Mouse (Mus musculus): Measurements from ENCODE around the gene Bsnd. TPM values are rescaled to one million over a fixed set of nuclear protein-coding genes. Genes with fewer than 3 reads are reported as not detected.

The Bsnd gene
- total RNA-seq, 2 experiments from 2014 or later: not detected

DNA sequence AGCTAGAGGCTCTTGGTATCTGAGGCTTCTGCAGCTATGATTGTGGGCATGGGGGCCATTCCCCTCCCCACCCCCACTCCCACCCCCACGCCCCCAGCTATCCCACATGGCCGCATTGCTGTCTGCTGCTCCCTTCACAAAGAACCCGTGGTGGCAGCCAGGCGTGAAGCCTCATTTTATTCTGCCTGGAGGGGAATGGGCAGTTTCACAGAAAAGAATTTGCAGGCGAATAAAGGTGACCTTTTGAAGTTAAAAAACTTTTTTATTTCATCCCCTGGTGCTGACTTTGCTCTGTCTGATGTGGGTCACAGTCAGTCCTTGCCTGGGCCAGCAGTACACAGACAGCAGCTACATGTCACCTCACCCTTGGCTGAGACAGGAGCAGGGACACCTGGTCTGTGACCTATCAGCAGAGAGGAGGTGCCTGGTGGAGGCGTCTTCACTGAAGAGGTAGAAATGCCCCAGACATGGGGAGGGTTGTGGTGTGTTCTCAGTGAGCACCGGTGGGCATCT, 8.8 kb downstream of the Bsnd start:
- no peak for DNase-seq

DNA sequence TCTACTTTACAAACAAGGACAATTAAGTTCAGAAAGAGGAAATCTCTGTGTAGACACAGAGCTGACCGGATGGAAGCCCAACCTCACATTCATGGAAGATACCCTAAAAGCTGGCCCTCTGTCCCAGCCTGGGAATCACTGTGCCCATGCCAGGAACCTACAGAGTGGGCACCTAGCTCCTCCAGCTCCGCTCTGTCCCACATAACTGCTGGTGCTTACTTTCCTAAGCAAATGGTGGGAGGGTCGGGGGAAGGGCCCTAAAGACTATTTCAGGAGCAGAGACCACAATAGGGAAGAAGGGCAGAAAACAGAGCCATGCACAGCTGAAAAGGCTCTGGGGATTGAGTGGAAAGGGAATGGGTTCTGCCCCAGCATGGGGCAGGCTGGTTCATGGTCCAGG, 11.5 kb downstream of the Bsnd start:
- no peak for DNase-seq

DNA sequence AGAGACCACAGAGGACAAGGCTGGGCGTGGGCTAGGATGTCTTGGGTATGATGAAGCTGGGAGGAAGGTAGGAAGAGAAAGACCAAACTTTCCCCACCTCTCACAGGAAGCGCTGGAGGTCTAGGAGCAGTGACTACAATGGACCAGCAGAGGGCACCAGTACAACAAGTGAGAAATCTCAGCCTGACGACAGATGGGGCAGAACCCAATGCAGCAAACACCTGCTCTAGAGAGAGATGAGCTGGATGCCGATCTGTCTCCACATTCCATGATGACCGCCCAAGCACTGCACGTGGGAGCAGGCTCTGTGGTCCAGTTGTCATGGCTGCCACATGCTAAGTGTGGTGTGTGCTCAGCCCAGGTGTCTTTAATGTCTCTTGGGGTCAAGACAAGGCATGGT, 17.8 kb downstream of the Bsnd start:
- DNase-seq: no peak

DNA sequence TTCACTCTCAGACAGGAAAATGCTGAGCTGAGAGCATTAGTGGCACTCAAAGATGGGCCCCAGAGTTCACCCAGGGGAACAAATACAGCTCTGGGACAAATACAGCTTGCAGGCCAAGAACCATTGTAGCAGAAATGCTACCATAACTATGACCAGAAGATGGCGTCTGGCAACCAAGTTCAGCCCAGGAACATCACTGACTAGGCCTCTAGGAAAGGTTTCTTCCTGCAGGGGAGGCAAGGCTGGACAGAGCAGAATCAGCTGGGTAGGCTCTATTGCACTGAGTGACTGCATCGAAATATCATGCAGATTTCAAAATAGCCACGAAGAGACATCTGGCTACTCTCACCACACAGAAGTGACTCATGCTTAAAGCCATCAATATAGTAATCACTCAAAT, 19.7 kb downstream of the Bsnd start:
- DNase-seq: peak; percentile 35

DNA sequence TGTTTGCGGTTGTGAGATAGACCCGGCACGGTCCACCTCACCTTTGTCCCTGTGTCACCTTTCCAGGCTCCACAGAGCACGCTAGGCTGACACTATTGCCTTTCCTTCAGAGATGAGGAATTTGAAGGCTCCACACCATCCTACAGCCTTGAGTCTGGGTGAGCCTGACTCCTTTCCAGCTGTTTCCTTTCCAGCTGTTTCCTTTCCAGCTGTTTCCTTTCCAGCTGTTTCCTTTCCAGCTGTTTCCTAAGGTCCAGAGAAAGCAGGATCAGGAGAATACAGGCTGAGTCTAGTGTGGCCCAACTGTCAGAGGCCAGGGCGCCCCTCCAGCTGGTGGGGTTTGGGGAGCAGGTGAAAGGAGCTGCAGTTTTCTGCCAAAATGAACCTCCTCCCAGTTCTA, 21.2 kb downstream of the Bsnd start:
- DNase-seq: peak; percentile 53

DNA sequence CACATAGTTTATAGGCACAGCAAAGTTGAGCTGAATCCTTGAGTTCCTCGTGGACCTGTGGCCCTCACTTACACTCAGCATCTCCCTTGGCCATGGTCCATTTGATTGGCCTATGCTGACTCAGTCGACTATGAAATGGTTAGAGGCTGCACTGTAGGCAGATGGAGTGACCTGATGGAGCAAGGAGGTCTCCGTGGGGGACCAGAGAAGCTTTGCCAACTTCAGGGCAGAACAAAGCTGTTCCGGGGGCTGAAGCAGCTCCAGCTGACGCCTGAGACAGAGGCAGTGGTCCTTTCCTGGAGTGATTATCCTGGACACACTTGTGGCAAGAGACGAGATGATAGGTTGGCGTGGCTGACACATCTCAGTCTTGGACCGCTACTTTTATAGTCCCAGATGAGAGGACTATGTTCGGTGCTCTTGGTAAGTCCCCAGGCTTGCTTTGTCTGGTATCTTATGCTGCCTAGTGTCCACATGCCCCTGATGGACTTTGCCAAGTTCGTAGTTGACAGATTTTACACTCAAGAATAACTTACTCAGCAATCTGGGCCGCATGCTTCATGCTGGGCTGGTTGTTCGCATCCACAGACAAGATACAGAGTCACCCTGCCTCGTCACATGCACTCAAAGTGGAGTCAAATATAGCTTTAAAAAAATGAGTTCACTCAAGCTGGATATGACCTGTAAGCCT, 24.5 kb downstream of the Bsnd start:
- no peak for DNase-seq

DNA sequence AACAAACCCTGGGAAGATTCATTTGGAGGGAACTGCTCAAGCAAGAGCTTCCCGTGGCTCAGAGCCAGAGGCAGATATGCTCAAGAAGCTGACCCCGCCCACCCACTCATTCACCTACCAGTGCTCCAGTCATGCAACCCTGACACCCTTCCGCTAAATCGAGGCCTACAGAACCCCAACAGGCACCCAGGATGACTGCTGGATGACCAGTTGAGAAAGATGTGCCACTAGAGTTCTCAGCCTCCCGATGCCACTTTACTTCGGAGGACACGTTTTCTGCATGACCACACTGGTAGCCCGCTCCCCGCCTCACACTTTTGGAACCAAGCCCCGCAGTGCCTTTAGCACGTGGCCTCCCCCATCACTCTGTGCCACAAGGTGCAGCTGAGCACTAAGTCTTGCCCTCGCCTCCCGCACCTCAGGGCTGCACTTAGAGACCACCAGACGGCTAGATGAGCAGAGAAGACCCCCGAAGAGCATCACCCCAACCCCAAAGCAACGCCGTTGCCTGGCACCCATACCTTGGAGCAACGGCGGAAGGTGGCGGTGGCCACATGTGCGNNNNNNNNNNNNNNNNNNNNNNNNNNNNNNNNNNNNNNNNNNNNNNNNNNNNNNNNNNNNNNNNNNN, 28.8 kb downstream of the Bsnd start:
- DNase-seq: no peak

DNA sequence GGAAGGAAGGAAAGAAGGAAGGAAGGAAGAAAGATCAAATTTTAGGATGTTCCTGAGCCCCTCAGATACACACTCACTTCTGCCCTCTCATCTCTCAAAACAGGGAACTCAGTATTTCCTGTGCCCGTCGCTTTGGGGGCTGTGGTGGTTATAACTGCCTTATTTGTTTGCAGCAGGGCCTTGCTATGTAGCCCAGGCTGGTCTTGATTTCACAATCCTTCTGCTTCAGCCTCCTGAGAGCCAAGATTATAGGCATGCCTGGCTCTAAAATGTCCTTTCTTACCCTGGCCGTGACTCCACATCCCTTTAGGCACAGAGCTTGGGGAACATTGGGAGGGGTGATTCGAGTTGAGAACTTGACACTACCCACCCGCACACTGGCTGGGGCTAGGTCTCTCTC, 29.6 kb downstream of the Bsnd start:
- no peak for DNase-seq

DNA sequence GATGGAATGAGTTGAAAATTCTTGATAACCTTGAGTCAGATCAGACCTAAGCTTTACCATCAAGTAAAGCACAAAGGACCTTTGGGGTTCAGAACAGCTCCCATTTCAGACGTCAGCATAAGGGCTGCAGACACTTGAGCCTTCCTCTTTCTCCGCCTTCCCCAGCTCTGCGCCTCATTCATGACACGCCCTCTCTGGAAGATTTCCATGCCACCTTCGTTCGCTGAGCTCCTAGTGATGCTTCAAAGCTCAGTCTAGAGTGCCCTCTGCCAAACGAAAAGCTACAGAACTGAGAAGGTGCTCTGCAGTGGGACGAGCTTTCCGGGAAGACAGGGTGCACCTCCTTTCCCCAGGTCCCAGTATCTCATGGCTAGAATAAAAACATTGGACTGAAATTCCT, 30.1 kb downstream of the Bsnd start:
- DNase-seq: no peak

DNA sequence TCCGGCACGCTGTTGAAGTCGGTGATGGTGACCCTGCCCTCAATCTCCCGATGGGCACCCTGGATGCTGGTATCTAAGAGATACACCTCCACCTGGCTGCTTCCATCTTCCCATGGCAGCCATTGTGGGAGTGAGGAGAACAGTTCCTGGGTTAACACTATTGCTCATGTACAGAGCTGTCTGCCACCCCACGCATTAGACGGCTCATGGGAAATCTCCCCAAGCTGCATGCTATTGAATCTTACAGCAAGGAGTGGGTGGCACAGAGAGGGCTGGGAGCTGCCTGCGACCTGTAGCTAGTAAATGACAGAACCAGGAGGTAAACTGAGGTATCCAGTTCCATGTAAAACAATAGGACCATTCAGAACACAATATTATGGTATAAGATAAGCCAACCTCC, 37.5 kb downstream of the Bsnd start:
- DNase-seq: no peak

DNA sequence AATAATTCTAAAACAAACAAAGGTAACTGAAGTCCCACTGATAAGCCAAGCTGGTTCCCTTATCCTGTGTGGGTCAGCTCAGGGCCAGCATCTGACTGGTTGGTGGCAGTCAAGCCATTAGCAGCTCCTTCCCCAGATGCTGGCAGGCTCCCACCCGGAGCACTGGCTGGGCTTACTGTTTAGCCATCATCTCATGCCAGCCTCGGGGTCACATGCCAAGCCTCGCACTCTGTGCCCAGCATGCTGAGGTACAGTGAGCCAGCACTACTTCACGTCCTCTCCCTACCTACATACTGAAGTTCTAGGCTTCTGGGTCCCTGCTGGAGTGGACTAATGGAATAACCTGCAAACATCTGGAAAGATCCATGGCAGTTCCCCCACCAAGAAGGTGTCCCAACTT, 38.6 kb downstream of the Bsnd start:
- no peak for DNase-seq

DNA sequence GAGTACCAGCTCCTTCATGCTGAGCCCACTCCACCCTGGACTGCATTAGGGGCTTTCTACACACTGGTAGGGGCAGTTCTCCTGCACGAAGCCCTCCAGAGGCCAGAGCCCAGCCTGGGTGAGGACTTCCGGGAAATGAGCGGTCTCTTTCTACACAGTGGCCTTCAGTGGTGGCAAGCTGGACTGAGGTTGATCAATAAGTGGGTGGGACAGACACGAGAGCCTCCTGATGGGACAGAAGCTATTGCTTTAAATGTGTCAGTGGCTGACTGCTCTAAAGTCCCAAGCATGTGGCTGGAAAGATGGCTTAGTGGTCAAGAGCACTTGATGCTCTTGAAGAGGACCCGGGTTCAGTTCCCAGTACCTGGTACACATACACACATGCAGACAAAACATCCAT, 39.0 kb downstream of the Bsnd start:
- DNase-seq: no peak

DNA sequence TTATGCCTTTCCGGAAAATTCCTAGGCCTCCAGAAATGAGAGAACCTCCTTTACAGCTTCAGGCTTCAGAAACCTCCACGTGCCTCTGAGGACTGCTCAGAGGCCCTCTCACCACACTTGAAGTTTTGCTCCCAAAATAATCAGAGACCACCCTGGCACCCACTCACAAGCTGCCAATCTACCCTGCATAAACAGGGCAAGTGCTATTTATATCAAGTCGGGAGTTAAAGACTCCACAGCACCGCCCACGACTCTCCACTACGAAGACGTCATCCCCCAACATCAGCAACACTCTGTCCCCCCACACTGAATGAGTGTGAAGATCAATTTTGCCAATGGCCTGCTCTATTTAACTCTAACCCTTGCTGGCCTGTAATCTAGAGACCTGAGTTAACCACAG, 39.7 kb downstream of the Bsnd start:
- DNase-seq: no peak

DNA sequence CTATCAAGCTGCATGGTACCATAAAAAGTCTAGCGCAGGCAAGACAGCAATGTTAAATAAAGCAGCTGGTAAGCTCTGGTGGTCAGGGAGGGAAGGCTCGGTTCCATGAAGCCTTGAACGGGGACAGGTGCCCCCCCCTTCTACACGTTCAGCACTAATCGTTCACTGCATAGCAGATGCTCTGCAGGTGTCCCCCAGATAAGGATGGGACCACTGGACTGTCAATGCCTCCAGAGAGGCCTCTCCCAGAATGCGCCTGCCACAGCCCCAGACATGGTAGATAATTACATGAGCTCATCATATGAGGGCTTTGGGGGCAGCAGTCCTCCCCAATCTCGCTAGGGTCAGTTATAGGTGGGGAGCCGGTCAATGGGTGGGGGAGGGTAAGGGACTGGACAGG, 42.8 kb downstream of the Bsnd start:
- DNase-seq: no peak

DNA sequence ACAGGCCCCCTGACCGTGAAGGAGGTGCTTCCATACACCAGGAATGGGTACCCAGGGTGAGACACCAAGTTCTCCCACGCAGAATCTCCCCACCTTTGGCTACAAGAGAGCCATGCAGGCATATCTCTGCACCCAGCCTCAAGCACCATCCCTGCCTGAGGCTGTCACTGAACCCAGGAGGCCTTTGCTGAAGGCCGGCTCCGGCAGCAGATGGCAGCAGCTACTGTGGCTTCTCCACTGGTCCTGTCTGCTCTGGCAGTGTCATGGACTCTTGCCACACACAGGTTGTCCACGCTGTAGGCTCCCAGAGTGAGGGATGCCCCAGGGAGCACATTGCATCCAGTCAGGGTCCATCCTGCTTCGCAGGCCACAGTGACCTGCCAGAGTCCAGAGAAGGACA, 48.9 kb downstream of the Bsnd start:
- no peak for DNase-seq

DNA sequence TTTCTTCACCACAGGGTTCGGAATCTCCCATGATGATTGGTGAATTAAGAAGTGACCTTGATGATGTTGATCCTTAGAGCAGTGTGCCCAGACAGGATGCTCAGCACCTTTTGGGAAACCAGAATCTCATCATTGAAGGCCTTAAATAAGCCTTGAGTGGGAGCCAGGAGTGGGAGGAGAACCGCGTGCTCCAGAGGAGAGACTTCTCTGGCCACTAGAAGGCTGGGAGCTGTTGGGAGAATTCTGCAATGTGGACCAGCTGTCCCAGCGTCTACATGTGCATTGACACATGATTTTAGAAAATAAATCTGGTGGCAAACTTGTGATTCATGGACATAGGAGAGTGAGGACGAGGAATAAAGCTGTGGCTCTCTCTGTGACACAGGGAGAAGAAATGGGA, 53.3 kb downstream of the Bsnd start:
- DNase-seq: no peak

DNA sequence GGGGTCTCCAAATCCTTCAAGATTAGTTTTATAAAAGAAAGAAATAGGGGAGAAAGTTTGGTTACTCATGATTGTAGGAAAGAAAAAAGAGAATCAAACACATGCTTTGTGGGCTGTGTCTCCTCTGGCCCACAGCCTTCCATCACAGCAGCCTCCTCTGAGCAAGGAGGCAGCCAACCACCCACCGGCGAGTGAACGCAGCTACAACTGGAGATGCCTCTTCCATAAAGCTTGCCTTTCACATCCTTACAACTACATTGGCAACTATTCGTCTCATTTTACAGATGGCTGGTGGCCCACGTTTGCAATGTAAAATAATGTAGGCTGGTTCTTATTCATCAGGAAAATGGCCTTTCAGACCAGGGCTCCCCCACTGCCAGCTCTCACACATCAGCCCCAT, 54.9 kb downstream of the Bsnd start:
- no peak for DNase-seq

DNA sequence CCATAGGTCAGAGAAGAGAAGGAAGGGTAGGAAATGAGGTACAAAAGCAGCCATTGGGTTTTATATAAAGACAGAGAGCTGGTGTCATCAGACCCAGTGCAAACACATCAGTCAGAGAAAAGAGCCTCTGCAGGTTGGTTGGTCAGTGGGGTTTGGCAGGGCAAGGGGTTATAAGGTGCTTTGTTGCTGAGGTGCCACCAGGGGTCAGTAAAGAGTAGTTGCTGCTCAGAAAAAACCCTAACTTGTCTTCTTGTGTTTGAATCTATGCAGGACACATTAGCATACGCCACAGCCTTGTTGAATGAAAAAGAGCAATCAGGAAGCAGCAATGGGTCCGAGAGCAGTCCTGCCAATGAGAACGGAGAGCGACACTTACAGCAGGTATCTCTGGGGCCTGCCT, 55.6 kb downstream of the Bsnd start:
- DNase-seq: no peak

DNA sequence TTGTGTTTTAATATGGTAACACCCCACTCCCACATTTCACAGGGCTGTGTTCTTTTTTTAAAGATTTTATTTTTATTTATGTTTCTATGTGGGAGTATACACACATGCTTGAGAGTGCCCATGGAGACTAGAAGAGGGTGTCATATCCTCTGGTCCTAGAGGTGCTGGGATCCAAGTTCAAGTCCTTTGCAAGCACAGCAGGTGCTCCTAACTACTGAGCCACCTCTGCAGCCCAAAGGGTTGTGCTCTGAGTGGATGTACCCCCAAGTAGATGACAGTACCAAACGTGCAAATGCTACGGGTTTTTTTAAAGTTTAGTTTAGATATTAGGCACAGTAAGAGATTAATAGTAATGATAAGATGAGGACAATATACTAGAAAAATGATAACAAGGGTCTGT, 56.7 kb downstream of the Bsnd start:
- no peak for DNase-seq

Other genes with a start within 250 kb of the Bsnd start
- gene Usp24, start 176.1 kb downstream of the Bsnd start, total RNA-seq (2021): 10 to 100 TPM; 43.8 to 49.2 TPM
- under 1 TPM in 1 of 2 experiments, not detected in 1; 0.08 TPM for gene Pcsk9, start 28.0 kb downstream of the Bsnd start, total RNA-seq (2021)
- 1 to 10 TPM; 4.4 to 5.5 TPM for gene Dhcr24, start 68.8 kb upstream of the Bsnd start, total RNA-seq (2021)
- not detected for gene Lexm, start 125.0 kb upstream of the Bsnd start, total RNA-seq (2021)
- gene Ttc22, start 130.1 kb upstream of the Bsnd start, total RNA-seq (2021): not detected
- 1 to 10 TPM; 1.7 to 1.8 TPM for gene Pars2, start 158.8 kb upstream of the Bsnd start, total RNA-seq (2021)
- 10 to 100 TPM; 24.7 to 28.6 TPM for gene Ttc4, start 186.7 kb upstream of the Bsnd start, total RNA-seq (2021)
- under 1 TPM; 0.19 to 0.69 TPM for gene Mroh7, start 238.6 kb upstream of the Bsnd start, total RNA-seq (2021)
- not detected for gene Fam151a, start 241.6 kb upstream of the Bsnd start, total RNA-seq (2021)